Mouse (Mus musculus): ENCODE measurements around the gene Tmem132d. TPM values are rescaled to one million over a fixed set of nuclear protein-coding genes. Genes with fewer than 3 reads are reported as not detected.

Gene Tmem132d
- polyA plus RNA-seq, 1 experiment: 2.4 TPM

GRCm38 (mm10) chr5:128205716-128206115 lies 227.2 kb downstream of the Tmem132d start:
- H3K27me3 ChIP-seq (ENCODE audit: control insufficient read depth, insufficient read depth, low read length): no peaks in the 10 kb centered on the region; the same call in 1 of the 2 replicates
- no peaks in the 10 kb centered on the region for H3K4me1 ChIP-seq (ENCODE audit: control insufficient read depth, insufficient read depth, low read length)
- no peak overlapping the region for H3K27ac ChIP-seq (ENCODE audit: insufficient read depth, low read length)
- H3K4me3 ChIP-seq (replicated peaks; ENCODE audit: insufficient read depth, low read depth, low read length): no peak overlapping the region
- TF ChIP-seq CTCF (IDR thresholded peaks at IDR 0.05; ENCODE audit: borderline replicate concordance, insufficient read depth, low read depth, low read length): no peak
- TF ChIP-seq POLR2A (IDR thresholded peaks at IDR 0.05; ENCODE audit: borderline replicate concordance, insufficient read depth, low read length): no peak
- no peak for DNase-seq
- 80% methylated on average over 2 of the region's 2 CpGs for WGBS

DNA sequence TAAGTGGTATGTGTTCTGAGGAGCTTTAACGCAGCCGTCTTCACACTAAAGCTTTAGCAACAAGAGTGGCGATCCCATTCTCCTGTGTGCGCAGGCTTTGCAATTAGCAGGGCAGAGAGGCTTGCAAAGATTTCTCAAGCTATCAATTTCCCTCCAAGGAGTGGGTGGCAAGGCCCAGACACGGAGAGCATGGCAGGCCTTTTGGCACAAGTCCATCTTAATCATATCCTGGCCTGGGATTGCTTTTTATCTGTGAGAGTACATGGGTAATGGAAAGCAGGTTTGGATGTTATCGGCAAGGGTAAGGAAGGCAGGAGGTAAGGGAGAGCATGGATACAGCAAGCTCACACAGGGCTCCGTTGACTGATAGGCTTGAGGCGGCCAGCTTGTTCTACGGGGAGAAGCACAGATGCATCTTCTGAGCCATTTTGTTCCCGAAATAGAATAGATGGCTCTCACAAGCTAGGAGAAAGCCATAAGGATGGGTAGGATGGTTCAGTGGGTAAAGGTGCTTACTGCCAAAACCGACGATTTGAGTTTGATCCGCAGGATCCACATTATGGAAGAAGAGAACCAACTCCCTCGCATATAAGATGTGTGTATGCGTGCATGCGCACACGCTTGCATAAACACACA lies 228.1 kb downstream of the Tmem132d start:
- no peaks in the 10 kb centered on the region; the same call in 1 of the 2 replicates for H3K27me3 ChIP-seq (ENCODE audit: control insufficient read depth, insufficient read depth, low read length)
- TF ChIP-seq CTCF (IDR thresholded peaks at IDR 0.05; ENCODE audit: borderline replicate concordance, insufficient read depth, low read depth, low read length) (no peak), POLR2A (IDR thresholded peaks at IDR 0.05; ENCODE audit: borderline replicate concordance, insufficient read depth, low read length) (no peak)
- H3K27ac ChIP-seq (ENCODE audit: insufficient read depth, low read length): no peak overlapping the region
- no peak overlapping the region for H3K4me3 ChIP-seq (replicated peaks; ENCODE audit: insufficient read depth, low read depth, low read length)
- 52% methylated on average over 17 of the region's 17 CpGs for WGBS
- DNase-seq: no peak
- H3K4me1 ChIP-seq (ENCODE audit: control insufficient read depth, insufficient read depth, low read length): no peaks in the 10 kb centered on the region

DNA sequence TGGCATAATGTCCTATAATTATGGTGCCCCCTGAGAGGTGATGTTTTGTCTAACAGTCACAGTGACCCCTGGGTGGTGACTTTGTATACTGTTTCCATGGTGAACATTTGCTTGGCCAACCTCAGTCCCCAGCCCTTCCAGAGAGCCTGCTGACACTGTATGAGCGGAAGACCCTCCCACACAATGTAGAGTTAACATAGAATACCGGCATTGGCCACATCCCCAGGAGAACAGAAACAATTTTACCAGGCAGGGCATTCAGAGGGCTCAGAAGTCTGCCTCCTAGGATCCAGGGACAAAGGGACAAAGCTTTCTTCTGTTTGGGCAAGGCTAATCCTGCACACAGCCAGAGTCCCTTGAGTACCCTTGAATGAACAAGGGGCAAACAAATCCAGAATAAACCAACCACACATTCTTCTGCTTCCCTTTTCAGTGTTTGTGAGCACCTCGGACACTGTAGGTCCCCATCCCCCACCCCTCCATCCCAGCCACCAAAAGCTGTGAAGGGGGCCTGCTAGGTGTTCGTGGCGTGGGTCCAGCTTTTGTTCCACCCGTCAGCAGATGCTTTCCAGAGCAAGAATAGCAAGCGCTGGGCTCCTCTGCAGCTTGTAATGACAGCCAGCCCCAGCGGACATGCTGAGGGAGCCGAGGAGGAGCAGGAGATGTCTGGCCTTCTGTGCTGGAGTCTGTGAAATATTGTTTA lies 228.8 kb downstream of the Tmem132d start:
- DNase-seq: no peak
- Histone ChIP-seq H3K4me1 (ENCODE audit: control insufficient read depth, insufficient read depth, low read length) (no peaks in the 10 kb centered on the region), H3K4me3 (replicated peaks; ENCODE audit: insufficient read depth, low read depth, low read length) (no peak overlapping the region), H3K27me3 (ENCODE audit: control insufficient read depth, insufficient read depth, low read length) (no peaks in the 10 kb centered on the region; the same call in 1 of the 2 replicates), H3K27ac (ENCODE audit: insufficient read depth, low read length) (no peak overlapping the region)
- no peak for TF ChIP-seq CTCF (IDR thresholded peaks at IDR 0.05; ENCODE audit: borderline replicate concordance, insufficient read depth, low read depth, low read length)
- WGBS: 25% methylated on average over 9 of the region's 9 CpGs

GRCm38 (mm10) chr5:128194106-128194505 lies 238.8 kb downstream of the Tmem132d start:
- no peak for TF ChIP-seq CTCF (IDR thresholded peaks at IDR 0.05; ENCODE audit: borderline replicate concordance, insufficient read depth, low read depth, low read length)
- no peak for DNase-seq
- 71% methylated on average over 4 of the region's 4 CpGs for WGBS
- H3K4me3 ChIP-seq (replicated peaks; ENCODE audit: insufficient read depth, low read depth, low read length): no peak overlapping the region
- H3K27ac ChIP-seq (ENCODE audit: insufficient read depth, low read length): no peak overlapping the region
- no peaks in the 10 kb centered on the region for H3K27me3 ChIP-seq (ENCODE audit: control insufficient read depth, insufficient read depth, low read length)
- no peaks in the 10 kb centered on the region for H3K4me1 ChIP-seq (ENCODE audit: control insufficient read depth, insufficient read depth, low read length)

GRCm38 (mm10) chr5:128192485-128193055 lies 240.3 kb downstream of the Tmem132d start:
- H3K4me1 ChIP-seq (ENCODE audit: control insufficient read depth, insufficient read depth, low read length): no peaks in the 10 kb centered on the region
- DNase-seq: no peak
- TF ChIP-seq POLR2A (IDR thresholded peaks at IDR 0.05; ENCODE audit: borderline replicate concordance, insufficient read depth, low read length) (no peak), CTCF (IDR thresholded peaks at IDR 0.05; ENCODE audit: borderline replicate concordance, insufficient read depth, low read depth, low read length) (no peak)
- no peak overlapping the region for H3K4me3 ChIP-seq (replicated peaks; ENCODE audit: insufficient read depth, low read depth, low read length)
- no peaks in the 10 kb centered on the region for H3K27me3 ChIP-seq (ENCODE audit: control insufficient read depth, insufficient read depth, low read length)
- WGBS: 79% methylated on average over 6 of the region's 6 CpGs
- no peak overlapping the region for H3K27ac ChIP-seq (ENCODE audit: insufficient read depth, low read length)

GRCm38 (mm10) chr5:128191710-128192109 lies 241.2 kb downstream of the Tmem132d start:
- Histone ChIP-seq H3K4me1 (ENCODE audit: control insufficient read depth, insufficient read depth, low read length) (no peaks in the 10 kb centered on the region), H3K27ac (ENCODE audit: insufficient read depth, low read length) (no peak overlapping the region), H3K4me3 (replicated peaks; ENCODE audit: insufficient read depth, low read depth, low read length) (no peak overlapping the region), H3K27me3 (ENCODE audit: control insufficient read depth, insufficient read depth, low read length) (no peaks in the 10 kb centered on the region)
- WGBS: 90% methylated on average over 9 of the region's 9 CpGs
- TF ChIP-seq POLR2A (IDR thresholded peaks at IDR 0.05; ENCODE audit: borderline replicate concordance, insufficient read depth, low read length) (no peak), CTCF (IDR thresholded peaks at IDR 0.05; ENCODE audit: borderline replicate concordance, insufficient read depth, low read depth, low read length) (no peak)
- DNase-seq: no peak

DNA sequence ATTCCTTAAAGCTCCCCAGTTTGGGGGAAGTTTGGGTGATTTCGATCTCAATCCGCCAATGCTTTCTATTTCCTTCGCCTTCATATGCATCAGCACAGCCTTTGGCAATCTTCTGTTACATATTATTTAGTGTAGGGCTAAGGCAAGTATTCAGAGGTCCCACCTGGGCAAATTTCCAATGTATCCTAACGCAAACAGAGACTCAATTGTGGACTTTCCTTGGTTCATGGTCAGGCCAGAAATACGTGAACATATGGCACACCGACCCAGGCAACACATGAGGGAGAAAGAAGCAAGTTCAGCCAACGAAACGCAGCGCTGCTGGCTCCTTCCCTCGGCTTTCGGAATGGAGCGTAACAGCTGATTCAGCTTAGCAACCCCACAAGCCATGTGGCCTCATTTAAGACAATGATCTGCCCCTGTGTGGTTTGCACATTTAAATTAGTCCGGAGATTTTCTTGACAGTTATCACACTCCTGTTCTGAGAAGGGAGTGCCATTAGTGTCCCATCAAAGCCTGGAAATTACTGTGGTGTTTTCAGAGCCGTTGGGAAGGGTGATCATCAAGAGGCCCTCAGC lies 242.5 kb downstream of the Tmem132d start:
- no peak overlapping the region for H3K27ac ChIP-seq (ENCODE audit: insufficient read depth, low read length)
- 13% methylated on average over 14 of the region's 14 CpGs for WGBS
- no peak for DNase-seq
- H3K27me3 ChIP-seq (ENCODE audit: control insufficient read depth, insufficient read depth, low read length): no peaks in the 10 kb centered on the region
- no peak overlapping the region for H3K4me3 ChIP-seq (replicated peaks; ENCODE audit: insufficient read depth, low read depth, low read length)
- H3K4me1 ChIP-seq (ENCODE audit: control insufficient read depth, insufficient read depth, low read length): no peaks in the 10 kb centered on the region
- TF ChIP-seq POLR2A (IDR thresholded peaks at IDR 0.05; ENCODE audit: borderline replicate concordance, insufficient read depth, low read length) (no peak), CTCF (IDR thresholded peaks at IDR 0.05; ENCODE audit: borderline replicate concordance, insufficient read depth, low read depth, low read length) (no peak)
